Mouse (Mus musculus) testis, adult 2 months (tissue): ENCODE data around the gene Nav2. TPM values are rescaled to one million over a fixed set of nuclear protein-coding genes. Genes with fewer than 3 reads are reported as not detected.
A peak's percentile ranks its signal among the peaks of the same experiment; 100 is the strongest.

ENCODE experiments used
- H3K27ac ChIP-seq: fragments of 200-500 bp; 2 replicates; pipeline ENCODE4 v1.5.1; 2012; ENCODE audit warnings: low read depth, low read length; ENCODE audit not compliant: control insufficient read depth, insufficient read depth
- H3K27me3 ChIP-seq: fragments of 200-500 bp; 2 replicates; pipeline ENCODE4 v1.6.1; 2012; ENCODE audit warnings: mild to moderate bottlenecking, low read length, moderate library complexity; ENCODE audit not compliant: control insufficient read depth, insufficient read depth
- H3K36me3 ChIP-seq: fragments of 200-500 bp; 2 replicates; pipeline ENCODE4 v1.6.1; 2012; ENCODE audit warnings: mild to moderate bottlenecking, low read length; ENCODE audit not compliant: control insufficient read depth, insufficient read depth
- H3K4me1 ChIP-seq: fragments of 200-500 bp; 2 replicates; pipeline ENCODE4 v1.6.1; 2012; ENCODE audit warnings: low read length; ENCODE audit not compliant: control insufficient read depth, insufficient read depth
- H3K4me3 ChIP-seq: fragments of 200-500 bp; 2 replicates; pipeline ENCODE4 v1.5.1; 2012; ENCODE audit warnings: low read depth, mild to moderate bottlenecking, low read length, moderate library complexity, mixed read lengths; ENCODE audit not compliant: control insufficient read depth
- CTCF ChIP-seq: fragments of 200-500 bp; IDR thresholded peaks from 2 replicates; pipeline ENCODE4 v1.5.1; 2012; ENCODE audit warnings: low read depth, mild to moderate bottlenecking, inconsistent platforms, low read length, moderate library complexity; ENCODE audit not compliant: control insufficient read depth, insufficient read depth, insufficient replicate concordance
- POLR2A ChIP-seq: fragments of 200-500 bp; IDR thresholded peaks from 2 replicates; pipeline ENCODE4 v1.6.1; 2012; ENCODE audit warnings: low read depth, mild to moderate bottlenecking, inconsistent platforms, low read length, moderate library complexity; ENCODE audit not compliant: control insufficient read depth
- polyA plus RNA-seq: library from polyadenylated mRNA; depleted of rRNA; stranded (reverse); fragments of >200 nt; gene quantifications from 2 replicates; pipeline ENCODE4 v1.2.3, GENCODE M21; 2012

Nav2 gene
- polyA plus RNA-seq, 1 experiment = 20.8 TPM

- no peaks in the 10 kb centered on the region for H3K27me3 ChIP-seq
Observed at GRCm38 (mm10) chr7:49620160-49620559, 711.6 kb downstream of the Nav2 start.

DNA sequence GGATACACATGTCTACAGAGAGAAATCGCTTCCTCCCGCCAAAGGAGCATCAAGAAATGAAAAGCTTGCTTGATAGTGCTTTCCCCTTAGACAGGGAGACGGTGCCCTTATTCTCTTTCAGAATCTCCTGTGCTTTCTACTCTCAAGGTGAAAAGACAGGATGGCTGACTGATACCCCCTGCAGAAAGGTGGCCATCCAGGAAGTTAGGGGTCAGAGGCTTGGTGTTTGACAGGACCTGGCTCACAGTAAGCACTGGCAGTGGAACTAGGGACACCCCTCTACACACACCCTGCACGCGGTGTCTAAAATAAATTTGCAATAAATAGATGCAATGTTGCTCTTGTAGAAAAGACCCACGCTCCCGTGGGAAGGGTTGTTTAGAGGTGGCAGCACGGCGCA, 723.4 kb downstream of the Nav2 start:
- TF ChIP-seq POLR2A = no peak
- TF ChIP-seq CTCF = no peak
- Histone ChIP-seq H3K36me3 (no peaks in the 10 kb centered on the region), H3K27ac (no peak overlapping the region), H3K27me3 (peaks cover 4% of the 10 kb centered on the region), H3K4me1 (peaks cover 14% of the 10 kb centered on the region), H3K4me3 (no peak overlapping the region)

More at GRCm38 (mm10) chr7:49620160-49620559, 711.6 kb downstream of the Nav2 start:
- no peak overlapping the region for H3K27ac ChIP-seq
- TF ChIP-seq CTCF = no peak; the same call in 1 of the 2 replicates
- H3K4me3 ChIP-seq = no peak overlapping the region
- no peaks in the 10 kb centered on the region for H3K36me3 ChIP-seq
- peaks cover 3% of the 10 kb centered on the region for H3K4me1 ChIP-seq

DNA sequence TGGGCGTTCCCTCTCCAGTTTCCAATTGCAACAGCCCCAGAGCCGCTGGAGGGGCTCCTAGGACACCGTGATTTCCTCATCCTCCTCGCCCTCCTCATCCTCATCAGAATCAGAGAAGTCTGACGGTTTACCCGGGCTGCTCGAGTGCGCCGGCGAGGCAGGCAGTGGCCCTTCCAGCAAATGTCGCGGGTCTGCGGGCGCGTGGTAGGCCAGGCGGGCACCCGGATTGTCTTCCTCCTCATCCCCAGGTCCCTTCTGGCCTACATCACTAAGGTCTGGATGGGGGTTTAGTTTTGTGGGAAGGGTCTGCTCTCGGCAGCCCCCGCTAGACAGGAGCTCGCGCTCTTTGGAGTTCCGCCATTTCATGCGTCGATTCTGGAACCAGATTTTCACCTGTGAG, 723.9 kb downstream of the Nav2 start:
- no peak overlapping the region for H3K27ac ChIP-seq
- H3K4me1 ChIP-seq = peaks cover 14% of the 10 kb centered on the region
- TF ChIP-seq CTCF (no peak), POLR2A (no peak)
- peak overlapping the region; percentile 8; the same call in 1 of the 2 replicates for H3K4me3 ChIP-seq
- H3K27me3 ChIP-seq = peaks cover 4% of the 10 kb centered on the region
- H3K36me3 ChIP-seq = no peaks in the 10 kb centered on the region

DNA sequence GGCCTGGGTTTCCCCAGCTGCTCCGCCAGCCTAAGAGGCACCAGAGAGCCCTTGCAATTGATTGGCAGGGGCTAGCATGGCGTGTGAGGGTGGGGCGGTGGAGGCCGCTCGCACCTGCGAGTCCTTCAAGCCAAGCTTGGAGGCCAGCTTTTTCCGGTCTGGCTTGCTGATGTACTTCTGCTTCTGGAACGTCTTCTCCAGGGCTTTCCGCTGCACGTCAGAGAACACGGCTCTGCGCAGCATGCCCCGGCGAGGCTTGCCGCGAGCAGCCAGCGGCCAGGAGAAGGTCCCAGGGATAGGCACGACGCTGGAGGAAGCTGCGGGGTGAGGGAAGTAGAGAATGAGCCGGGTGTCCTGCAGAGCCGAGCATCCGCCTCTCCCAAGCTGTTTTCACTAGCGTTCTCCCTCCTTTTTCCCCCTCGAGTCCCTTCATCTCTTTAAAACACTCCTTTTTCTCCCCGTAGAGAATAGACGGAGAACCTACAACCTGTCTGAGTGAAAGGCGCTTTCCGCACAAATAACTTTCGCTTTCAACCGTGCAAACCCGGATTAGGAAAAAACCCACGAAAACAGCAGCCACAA, 725.0 kb downstream of the Nav2 start:
- no peaks in the 10 kb centered on the region for H3K36me3 ChIP-seq
- H3K4me3 ChIP-seq = peak overlapping the region; percentile 3; the same call in 1 of the 2 replicates
- H3K27me3 ChIP-seq = peaks cover 4% of the 10 kb centered on the region
- H3K27ac ChIP-seq = no peak overlapping the region
- no peak for TF ChIP-seq CTCF
- peaks cover 14% of the 10 kb centered on the region for H3K4me1 ChIP-seq

GRCm38 (mm10) chr7:49634291-49635073, 726.0 kb downstream of the Nav2 start:
- Histone ChIP-seq H3K4me1 (peaks cover 14% of the 10 kb centered on the region), H3K36me3 (no peaks in the 10 kb centered on the region), H3K27me3 (peaks cover 4% of the 10 kb centered on the region), H3K27ac (no peak overlapping the region), H3K4me3 (no peak overlapping the region)
- TF ChIP-seq CTCF (no peak), POLR2A (no peak)

GRCm38 (mm10) chr7:49635074-49635621, 726.6 kb downstream of the Nav2 start:
- no peaks in the 10 kb centered on the region for H3K36me3 ChIP-seq
- peaks cover 14% of the 10 kb centered on the region for H3K4me1 ChIP-seq
- no peak overlapping the region for H3K27ac ChIP-seq
- H3K27me3 ChIP-seq = peaks cover 4% of the 10 kb centered on the region
- TF ChIP-seq CTCF (no peak), POLR2A (no peak)
- no peak overlapping the region for H3K4me3 ChIP-seq

- Histone ChIP-seq H3K27me3 (peaks cover 4% of the 10 kb centered on the region), H3K4me1 (peaks cover 14% of the 10 kb centered on the region), H3K36me3 (no peaks in the 10 kb centered on the region), H3K4me3 (no peak overlapping the region), H3K27ac (no peak overlapping the region)
- TF ChIP-seq CTCF = no peak
- TF ChIP-seq POLR2A = no peak
Observed at GRCm38 (mm10) chr7:49635971-49636370, 727.5 kb downstream of the Nav2 start.
